Mouse (Mus musculus) brown adipose tissue, adult 24 weeks (tissue): ENCODE results near the gene Alg12. TPM values are rescaled to one million over a fixed set of nuclear protein-coding genes. Genes with fewer than 3 reads are reported as not detected.
A peak's percentile ranks its signal among the peaks of the same experiment; 100 is the strongest.

Experiments
- H3K27ac ChIP-seq: fragments of 200-500 bp; replicated peaks from 2 replicates; pipeline ENCODE4 v1.5.1; 2012; ENCODE audit warnings: low read depth, mild to moderate bottlenecking, low read length
- H3K4me1 ChIP-seq: fragments of 200-500 bp; 2 replicates; pipeline ENCODE4 v1.6.1; 2012; ENCODE audit warnings: low read length, mixed read lengths; ENCODE audit not compliant: control insufficient read depth, insufficient read depth, insufficient read length
- H3K4me3 ChIP-seq: fragments of 200-500 bp; 2 replicates; pipeline ENCODE4 v1.5.1; 2012; ENCODE audit warnings: low read depth, mild to moderate bottlenecking, low read length, moderate library complexity; ENCODE audit not compliant: insufficient read depth
- polyA plus RNA-seq: library from polyadenylated mRNA; stranded (reverse); fragments of >200 nt; gene quantifications from 2 replicates; pipeline ENCODE4 v1.2.4, GENCODE M21; 2012; ENCODE audit not compliant: missing spikeins, insufficient read depth, insufficient read length

Alg12 gene
- 6.0 and 7.2 TPM in 2 replicates for polyA plus RNA-seq

DNA sequence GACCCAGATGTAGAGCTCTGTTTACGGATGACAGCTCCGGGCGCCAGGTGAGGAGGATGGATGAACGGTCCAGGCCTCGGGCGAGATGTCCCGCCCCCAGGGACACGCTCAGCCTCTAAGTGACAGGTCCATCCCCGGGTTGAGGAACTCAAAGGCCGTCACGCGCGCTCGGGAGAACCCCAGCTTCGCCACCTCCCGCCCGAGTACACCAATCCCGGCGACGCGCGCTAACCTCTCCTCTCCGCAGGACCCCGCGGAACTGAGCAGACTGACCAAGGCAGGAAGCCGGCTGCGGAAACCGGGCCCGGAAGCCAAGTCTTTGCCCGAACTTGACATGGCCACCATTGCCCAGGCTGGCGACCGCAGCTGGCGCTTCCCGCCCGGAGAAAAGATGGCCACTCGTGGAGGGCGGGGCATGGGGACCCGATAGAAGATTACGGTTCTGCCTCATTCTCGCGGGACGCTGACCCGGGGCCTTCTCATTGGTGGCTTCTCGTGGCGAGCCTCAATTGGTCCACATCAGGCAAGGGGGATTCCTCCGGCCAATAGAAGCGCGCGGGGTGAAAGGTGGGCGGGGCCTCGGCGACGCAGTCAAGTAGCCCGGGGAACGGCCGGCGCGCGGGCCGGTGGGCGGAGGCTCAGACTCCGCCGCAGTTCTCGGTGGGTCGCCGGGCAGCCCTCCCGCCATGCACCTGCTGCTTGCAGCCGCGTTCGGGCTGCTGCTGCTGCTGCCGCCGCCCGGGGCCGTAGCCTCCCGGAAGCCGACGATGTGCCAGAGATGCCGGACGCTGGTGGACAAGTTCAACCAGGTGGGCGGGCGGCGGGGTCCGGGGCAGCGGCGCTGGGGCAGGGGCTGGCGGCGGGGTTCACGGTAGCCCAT is at the start of gene Alg12, which contains the start of gene Creld2:
Gene Alg12 (minus strand): TSS at position 293 of the 880 bp plus-strand sequence.
Gene Creld2 (plus strand): TSS at position 621 of the 880 bp plus-strand sequence.
- Histone ChIP-seq H3K27ac (peak within 1 kb of the TSS; percentile 74), H3K4me3 (peak within 1 kb of the TSS; percentile 89), H3K4me1 (peaks cover 5% of the 10 kb centered on the region; the same call in 1 of the 2 replicates)

DNA sequence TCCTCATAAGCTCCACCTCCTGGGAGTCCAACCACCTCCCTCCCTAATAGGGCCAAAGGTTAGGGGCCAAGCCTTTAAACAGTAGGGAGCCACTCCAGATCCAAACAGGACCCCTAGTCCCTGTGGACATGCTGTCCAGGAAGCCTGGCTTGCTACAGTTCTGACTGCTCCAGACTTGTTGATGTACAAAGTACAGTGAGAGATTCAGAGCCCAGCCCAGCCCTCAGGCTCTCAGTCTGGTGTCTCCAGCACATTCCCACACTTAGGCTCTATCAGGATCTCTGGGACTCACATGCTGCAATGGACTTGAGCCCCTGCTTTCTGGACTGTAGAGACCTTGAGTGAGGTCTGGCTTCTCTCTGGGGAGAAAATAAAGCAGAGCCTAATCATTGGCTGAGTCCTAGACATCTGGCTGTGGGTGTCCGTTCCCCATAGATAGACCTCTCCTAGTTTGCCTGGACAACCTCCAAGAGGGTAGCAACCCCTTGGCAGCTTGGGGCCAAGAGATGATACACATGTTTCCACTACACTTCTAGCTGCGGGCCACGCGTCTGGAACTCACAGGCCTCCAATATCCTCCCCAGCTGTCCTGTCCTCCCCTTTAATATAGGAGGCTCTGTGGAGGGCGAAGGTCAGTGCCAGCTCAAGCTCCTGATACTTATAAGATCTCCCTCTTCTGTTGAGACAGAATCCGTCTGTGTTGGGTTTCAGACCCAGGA is 49.1 kb upstream of the Alg12 start:
- Histone ChIP-seq H3K27ac (peak overlapping the region; percentile 97), H3K4me3 (0 out of 2 replicates have a peak overlapping the region, but pooled peaks have one; percentile 1), H3K4me1 (peaks cover 45% of the 10 kb centered on the region)

DNA sequence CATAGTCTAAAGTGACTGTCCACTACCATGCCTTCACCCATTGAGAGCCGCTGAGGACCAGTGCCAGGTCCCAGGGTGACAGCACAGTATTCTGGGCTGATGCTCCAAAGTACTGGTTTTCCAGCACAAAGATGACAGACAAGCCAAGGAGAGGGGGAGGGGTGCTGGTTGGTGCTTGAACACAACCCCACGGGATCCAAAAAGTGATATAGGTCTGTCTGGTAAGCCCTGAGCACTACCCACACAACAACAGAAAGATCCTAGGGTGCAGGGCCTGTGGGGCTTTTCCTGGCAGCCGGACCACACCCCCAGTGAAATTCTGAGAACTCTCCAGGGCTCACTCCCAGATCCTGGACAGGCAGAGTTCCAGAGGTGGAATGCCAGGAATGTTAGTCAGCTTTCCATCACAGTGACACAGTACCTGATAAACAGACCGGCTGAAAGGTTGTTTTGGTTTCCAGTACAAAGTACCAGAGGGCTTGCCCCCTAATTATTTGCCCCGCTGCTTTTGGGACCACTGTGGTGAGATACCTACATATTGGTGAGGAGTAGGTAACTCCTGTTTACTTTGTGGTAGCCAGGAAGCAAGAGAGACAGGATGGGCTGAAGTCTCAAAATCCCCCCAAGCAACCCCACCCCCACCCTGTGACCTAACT is 48.4 kb upstream of the Alg12 start:
- H3K27ac ChIP-seq = peak overlapping the region; percentile 97
- H3K4me3 ChIP-seq = peak overlapping the region; percentile 32
- peaks cover 45% of the 10 kb centered on the region for H3K4me1 ChIP-seq

DNA sequence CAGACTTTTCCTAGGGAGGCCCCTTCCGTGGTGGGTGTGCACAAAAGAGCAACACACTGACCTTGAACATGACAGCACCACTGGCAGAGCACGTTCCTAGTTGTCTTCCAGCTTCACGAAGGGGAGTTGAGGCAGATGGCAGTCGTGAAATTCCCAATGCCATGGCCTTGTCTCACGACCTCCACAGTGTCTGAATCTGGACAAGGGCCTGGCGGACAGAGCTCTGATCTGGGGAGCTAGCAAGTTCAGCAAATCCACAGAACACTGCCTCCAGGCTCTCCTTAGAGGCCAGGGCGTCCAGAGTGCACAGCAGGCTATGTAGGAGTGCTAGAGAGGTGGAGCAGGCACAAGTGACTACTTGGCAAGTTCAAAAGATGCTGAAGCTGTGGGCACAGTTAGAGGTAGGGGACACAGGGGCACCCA is 47.8 kb upstream of the Alg12 start:
- Histone ChIP-seq H3K4me3 (peak overlapping the region; percentile 32), H3K4me1 (peaks cover 45% of the 10 kb centered on the region), H3K27ac (peak overlapping the region; percentile 97)

DNA sequence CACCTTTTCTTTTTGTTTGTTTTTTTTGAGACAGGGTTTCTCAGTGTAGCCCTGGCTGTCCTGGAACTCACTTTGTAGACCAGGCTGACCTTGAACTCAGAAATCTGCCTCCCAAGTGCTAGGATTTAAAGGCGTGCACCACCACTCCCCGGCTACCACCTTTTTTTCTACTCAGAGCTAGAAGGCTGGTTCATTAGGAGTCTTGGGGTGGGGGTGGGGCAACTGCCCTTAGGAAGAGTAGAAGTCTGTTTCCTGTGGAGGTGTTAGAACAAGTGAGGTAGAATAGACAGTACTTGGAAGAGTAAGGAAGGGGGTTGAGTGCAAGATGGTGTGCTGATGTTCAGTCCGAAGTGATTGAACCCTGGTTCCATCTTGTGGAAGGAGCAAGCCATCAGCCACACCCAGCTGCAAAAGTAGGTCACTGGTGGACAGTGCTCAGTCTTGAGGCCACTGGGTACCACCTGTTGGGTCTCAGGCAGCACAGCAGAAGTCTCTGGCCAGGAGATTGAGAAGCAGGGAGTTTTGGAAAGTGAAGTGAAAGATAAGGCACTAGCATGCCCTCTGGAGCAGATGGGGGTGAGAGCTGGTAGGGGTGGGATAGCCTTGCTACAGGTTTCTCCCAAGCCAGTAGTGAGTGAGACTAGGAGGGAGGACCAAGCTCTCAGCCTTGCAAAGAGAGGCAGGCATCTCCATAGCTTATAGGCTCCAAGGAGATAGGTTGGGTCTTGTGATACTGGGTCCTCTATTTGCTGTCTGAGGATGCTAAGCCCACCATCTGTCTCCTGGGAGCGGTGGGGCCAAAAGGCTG is 47.0 kb upstream of the Alg12 start:
- Histone ChIP-seq H3K4me3 (peak overlapping the region; percentile 32), H3K27ac (peak overlapping the region; percentile 97), H3K4me1 (peaks cover 43% of the 10 kb centered on the region)

- Histone ChIP-seq H3K27ac (peak overlapping the region; percentile 88), H3K4me1 (peaks cover 37% of the 10 kb centered on the region), H3K4me3 (peak overlapping the region; percentile 89)
These were observed 45.9 kb upstream of the Alg12 start for GRCm38 (mm10) chr15:88865061-88865460.

GRCm38 (mm10) chr15:88864270-88865030 is 45.3 kb upstream of the Alg12 start:
- Histone ChIP-seq H3K4me1 (peaks cover 31% of the 10 kb centered on the region), H3K4me3 (peak overlapping the region; percentile 89), H3K27ac (peak overlapping the region; percentile 88)

DNA sequence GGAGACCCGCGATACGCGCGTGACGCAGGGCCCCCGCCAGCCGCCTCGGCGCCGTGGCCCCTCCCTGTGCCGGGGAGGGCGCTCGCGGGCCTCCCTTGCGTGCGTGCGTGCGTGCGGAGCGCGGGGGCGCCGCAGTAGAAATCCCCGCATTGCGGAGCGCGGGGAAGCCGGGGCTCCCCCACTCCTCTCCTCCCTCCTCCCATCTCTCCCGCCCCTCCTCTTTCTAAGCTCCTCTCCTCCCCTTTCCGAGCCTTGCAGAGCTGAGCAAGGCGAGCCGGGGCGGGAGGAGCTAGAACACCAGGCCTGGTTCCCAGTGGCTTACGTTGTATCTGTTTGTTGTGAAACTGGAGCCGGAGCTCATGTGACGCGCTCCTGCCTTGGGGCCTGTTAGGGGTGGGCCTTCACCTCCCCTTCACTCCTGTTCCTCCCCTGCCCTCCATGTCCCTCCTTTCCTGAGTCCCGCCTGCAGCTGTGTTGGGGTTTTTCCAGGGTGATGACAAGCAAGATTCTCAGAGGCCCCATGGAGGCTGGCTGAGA is 44.6 kb upstream of the Alg12 start:
- Histone ChIP-seq H3K4me1 (peaks cover 34% of the 10 kb centered on the region), H3K4me3 (peak overlapping the region; percentile 89), H3K27ac (peak overlapping the region; percentile 88)

- Histone ChIP-seq H3K4me1 (peaks cover 33% of the 10 kb centered on the region), H3K27ac (peak overlapping the region; percentile 88), H3K4me3 (peak overlapping the region; percentile 89)
These were observed 44.0 kb upstream of the Alg12 start for GRCm38 (mm10) chr15:88862881-88863694.

- Histone ChIP-seq H3K4me3 (peak within 1 kb of the TSS; percentile 89), H3K27ac (peak within 1 kb of the TSS; percentile 91), H3K4me1 (peaks cover 37% of the 10 kb centered on the region)
These were observed 42.9 kb upstream of the Alg12 start, which contains the start of gene Pim3 for GRCm38 (mm10) chr15:88861772-88862622. Gene Pim3, plus strand, starts transcription at chr15:88862186.

GRCm38 (mm10) chr15:88860781-88861180 is 41.7 kb upstream of the Alg12 start:
- H3K4me3 ChIP-seq = no peak overlapping the region
- H3K4me1 ChIP-seq = peaks cover 36% of the 10 kb centered on the region
- peak overlapping the region; percentile 91; the same call in 1 of the 2 replicates for H3K27ac ChIP-seq
